Mouse (Mus musculus) CH12.LX (cell line): Measurements from ENCODE around the gene Klhl26. TPM values are rescaled to one million over a fixed set of nuclear protein-coding genes. Genes with fewer than 3 reads are reported as not detected.

Experiments used
- DNase-seq: peaks from one replicate; pipeline ENCODE4 v3.0.0-alpha.2; 2013; ENCODE audit errors: extremely low read depth
- H3K27ac ChIP-seq: 2 replicates; pipeline ENCODE4 v1.5.1; 2012; ENCODE audit warnings: low read depth, mild to moderate bottlenecking, control low read depth, moderate library complexity; ENCODE audit not compliant: insufficient read depth
- H3K27me3 ChIP-seq: replicated peaks from 2 replicates; pipeline ENCODE3; 2012; ENCODE audit warnings: inconsistent platforms
- H3K36me3 ChIP-seq, 2 experiments: replicated peaks in 1 of 2; 2 replicates each; pipeline versions ENCODE3 to v1.6.1; 2012; ENCODE audit warnings: inconsistent platforms in 1 of 2, low read length in 1 of 2, mild to moderate bottlenecking in 1 of 2, mixed read lengths in 1 of 2, moderate library complexity in 1 of 2; ENCODE audit not compliant: control insufficient read depth in 1 of 2, insufficient read depth in 1 of 2
- H3K4me1 ChIP-seq, 2 experiments: 2 replicates each; pipeline ENCODE4 v1.6.1; 2012; ENCODE audit warnings: inconsistent platforms in 1 of 2, moderate library complexity in 1 of 2; ENCODE audit not compliant: insufficient read depth in 2 of 2, control insufficient read depth in 1 of 2
- H3K4me2 ChIP-seq: 2 replicates; pipeline ENCODE4 v1.6.1; 2012; ENCODE audit warnings: low read depth, mild to moderate bottlenecking, control low read depth; ENCODE audit not compliant: poor library complexity, insufficient read depth, severe bottlenecking
- H3K4me3 ChIP-seq, 3 experiments: fragments of 150-350 bp in 1 of 3; sonication (generic) in 1 of 3; replicated peaks in 1 of 3; 2 replicates each; pipeline versions ENCODE3 to v1.5.1; 2011 to 2012; ENCODE audit warnings: low read depth in 2 of 3, low read length in 2 of 3, mild to moderate bottlenecking in 2 of 3, moderate library complexity in 2 of 3, control low read depth in 1 of 3, improper control_type of control experiment in 1 of 3, inconsistent platforms in 1 of 3, mixed read lengths in 1 of 3; ENCODE audit not compliant: poor library complexity in 1 of 3
- H3K79me2 ChIP-seq: replicated peaks from 2 replicates; pipeline ENCODE4 v1.6.1; 2012; ENCODE audit warnings: mild to moderate bottlenecking, moderate library complexity; ENCODE audit not compliant: control insufficient read depth, poor library complexity, insufficient read depth, severe bottlenecking; ENCODE audit errors: extremely low read depth
- H3K9ac ChIP-seq: 2 replicates; pipeline ENCODE4 v1.6.1; 2012; ENCODE audit warnings: low read depth, mild to moderate bottlenecking, control low read depth, moderate library complexity; ENCODE audit not compliant: insufficient read depth
- H3K9me3 ChIP-seq: replicated peaks from 2 replicates; pipeline ENCODE3; 2012; ENCODE audit warnings: low read length, inconsistent platforms, mixed read lengths
- BHLHE40 ChIP-seq: IDR thresholded peaks from 2 replicates; pipeline ENCODE4 v1.6.1; 2011; ENCODE audit warnings: mild to moderate bottlenecking, low read depth, low read length, improper control_type of control experiment
- CHD1 ChIP-seq: IDR thresholded peaks from 2 replicates; pipeline ENCODE4 v1.6.1; 2012; ENCODE audit warnings: low read depth, low read length, improper control_type of control experiment, inconsistent platforms
- CHD2 ChIP-seq: IDR thresholded peaks from 2 replicates; pipeline ENCODE4 v1.6.1; 2011; ENCODE audit warnings: low read length, improper control_type of control experiment
- ELF1 ChIP-seq: IDR thresholded peaks from 2 replicates; pipeline ENCODE4 v1.6.1; 2014; ENCODE audit warnings: low read depth, mild to moderate bottlenecking, inconsistent platforms, low read length, improper control_type of control experiment
- HCFC1 ChIP-seq: IDR thresholded peaks from 2 replicates; pipeline ENCODE4 v1.6.1; 2012; ENCODE audit warnings: low read depth, mild to moderate bottlenecking, inconsistent platforms, low read length, improper control_type of control experiment
- JUN ChIP-seq: IDR thresholded peaks from 2 replicates; pipeline ENCODE4 v1.6.1; 2011; ENCODE audit warnings: low read depth, mild to moderate bottlenecking, low read length, improper control_type of control experiment, moderate library complexity; ENCODE audit not compliant: insufficient read depth
- KAT2A ChIP-seq: IDR thresholded peaks from 2 replicates; pipeline ENCODE4 v1.6.1; 2012; ENCODE audit warnings: low read length, improper control_type of control experiment, inconsistent platforms; ENCODE audit not compliant: insufficient replicate concordance
- MAX ChIP-seq: IDR thresholded peaks from 2 replicates; pipeline ENCODE4 v1.6.1; 2011; ENCODE audit warnings: low read length, improper control_type of control experiment
- MAZ ChIP-seq: IDR thresholded peaks from 2 replicates; pipeline ENCODE4 v1.6.1; 2012; ENCODE audit warnings: low read depth, mild to moderate bottlenecking, inconsistent platforms, low read length, improper control_type of control experiment, moderate library complexity
- MEF2A ChIP-seq: IDR thresholded peaks from 2 replicates; pipeline ENCODE4 v1.6.1; 2014; ENCODE audit warnings: low read depth, mild to moderate bottlenecking, inconsistent platforms, low read length, improper control_type of control experiment, borderline replicate concordance
- MXI1 ChIP-seq: IDR thresholded peaks from 2 replicates; pipeline ENCODE4 v1.6.1; 2011; ENCODE audit warnings: mild to moderate bottlenecking, low read depth, low read length, improper control_type of control experiment
- MYC ChIP-seq: IDR thresholded peaks from 2 replicates; pipeline ENCODE4 v1.6.1; 2011; ENCODE audit warnings: low read depth, mild to moderate bottlenecking, improper control_type of control experiment, low read length
- NELFE ChIP-seq: IDR thresholded peaks from 2 replicates; pipeline ENCODE4 v1.6.1; 2011; ENCODE audit warnings: low read depth, low read length, improper control_type of control experiment
- NRF1 ChIP-seq: IDR thresholded peaks from 2 replicates; pipeline ENCODE4 v1.6.1; 2014; ENCODE audit warnings: low read depth, mild to moderate bottlenecking, inconsistent platforms, low read length, improper control_type of control experiment, moderate library complexity
- POLR2A ChIP-seq: IDR thresholded peaks from 2 replicates; pipeline ENCODE4 v1.6.1; 2011; ENCODE audit warnings: low read depth, mild to moderate bottlenecking, improper control_type of control experiment, low read length
- POLR2AphosphoS2 ChIP-seq: IDR thresholded peaks from 2 replicates; pipeline ENCODE4 v1.6.1; 2011; ENCODE audit warnings: low read depth, low read length, improper control_type of control experiment
- RAD21 ChIP-seq: IDR thresholded peaks from 2 replicates; pipeline ENCODE4 v1.6.1; 2011; ENCODE audit warnings: low read depth, mild to moderate bottlenecking, low read length, improper control_type of control experiment, moderate library complexity
- RCOR1 ChIP-seq: conservative IDR thresholded peaks from 2 replicates; pipeline ENCODE4 v1.6.1; 2012; ENCODE audit warnings: low read depth, mild to moderate bottlenecking, inconsistent platforms, low read length, improper control_type of control experiment
- SIN3A ChIP-seq: IDR thresholded peaks from 2 replicates; pipeline ENCODE4 v1.6.1; 2012; ENCODE audit warnings: low read length, improper control_type of control experiment, inconsistent platforms
- SMC3 ChIP-seq: IDR thresholded peaks from 2 replicates; pipeline ENCODE4 v1.6.1; 2011; ENCODE audit warnings: low read depth, low read length, improper control_type of control experiment
- TCF12 ChIP-seq: IDR thresholded peaks from 2 replicates; pipeline ENCODE4 v1.6.1; 2014; ENCODE audit warnings: low read depth, mild to moderate bottlenecking, inconsistent platforms, low read length, improper control_type of control experiment
- ZMIZ1 ChIP-seq: IDR thresholded peaks from 2 replicates; pipeline ENCODE4 v1.6.1; 2012; ENCODE audit warnings: low read depth, mild to moderate bottlenecking, inconsistent platforms, low read length, improper control_type of control experiment
- ZNF384 ChIP-seq: IDR thresholded peaks from 2 replicates; pipeline ENCODE4 v1.6.1; 2012; ENCODE audit warnings: low read depth, low read length, improper control_type of control experiment, inconsistent platforms
- dilution Hi-C: fragments of 300-500 bp; cut with MboI; formaldehyde crosslinking; loops from 2 replicates; pipeline ENCODE4 v1.14.3; 2020; ENCODE audit warnings: low sequenced_read_pairs; ENCODE audit not compliant: extremely low pct_unique_long_range_greater_than_20kb, extremely low pct_ligation_motif_present
- in situ Hi-C: fragments of 300-500 bp; cut with MboI; formaldehyde crosslinking; loops from 3 replicates; pipeline ENCODE4 v1.14.3; 2019; ENCODE audit warnings: low sequenced_read_pairs, low pct_ligation_motif_present, low pct_unique_long_range_greater_than_20kb, mixed read lengths
- polyA plus RNA-seq: library from polyadenylated mRNA; unstranded; fragments of >175 nt; gene quantifications from 2 replicates; pipeline ENCODE4 v1.2.1, GENCODE M21; 2012; ENCODE audit warnings: low read depth; ENCODE audit not compliant: insufficient read length
- total RNA-seq, 2 experiments: library from RNA; depleted of rRNA; stranded (reverse); fragments of 300-350 nt in 1 of 2; fragments of >200 nt in 1 of 2; gene quantifications; 2 replicates each; pipeline ENCODE4 v1.2.3; 2012 to 2014

The Klhl26 gene
- total and polyA plus RNA-seq, 3 experiments = 4.7 to 15.6 (median 6.0) TPM

- Histone ChIP-seq H3K79me2 (no peaks in the 10 kb centered on the region), H3K4me2 (peak within 1 kb of the TSS; percentile 77), H3K9me3 (no peaks in the 10 kb centered on the region), H3K27ac (peak within 1 kb of the TSS; percentile 37; the same call in 1 of the 2 replicates), H3K36me3 (peaks cover 0 to 13% of the 10 kb centered on the region in 2 experiments), H3K27me3 (no peaks in the 10 kb centered on the region), H3K4me3 (peak within 1 kb of the TSS; percentile 59 to 69 (median 61)), H3K4me1 (peaks cover 9 to 12% of the 10 kb centered on the region in 2 experiments), H3K9ac (peak within 1 kb of the TSS; percentile 52; the same call in 1 of the 2 replicates)
- DNase-seq = peak; percentile 93
- in situ Hi-C loops = no loop called here
- dilution Hi-C loops = no loop called here
- TF ChIP-seq TCF12 (peak; percentile 52; the same call in 1 of the 2 replicates), RCOR1 (0 out of 2 replicates have a peak, but pooled peaks have one; percentile 41), CHD2 (peak; percentile 96), POLR2A (peak; percentile 89), POLR2AphosphoS2 (no peak), MYC (peak; percentile 57; the same call in 1 of the 2 replicates), BHLHE40 (peak; percentile 88), JUN (no peak), ZMIZ1 (no peak), MXI1 (peak; percentile 85), NELFE (peak; percentile 81), MAX (peak; percentile 91), HCFC1 (no peak; the same call in none of the 2 replicates), SMC3 (no peak), KAT2A (0 out of 2 replicates have a peak, but pooled peaks have one; percentile 50), MAZ (peak; percentile 96), ELF1 (0 out of 2 replicates have a peak, but pooled peaks have one; percentile 6), CHD1 (no peak), SIN3A (peak; percentile 67), NRF1 (peak; percentile 99)
- TF ChIP-seq, all 38 proteins: peak for 14
Observed at GRCm38 (mm10) chr8:70439055-70439847, 37.5 kb downstream of the Klhl26 start, which contains the start of gene Crtc1. Gene Crtc1 (minus strand): TSS chr8:70439579.

- Histone ChIP-seq H3K4me2 (no peak overlapping the region), H3K4me3 (peak overlapping the region in 1 of 3 experiments; percentile 61), H3K9me3 (no peaks in the 10 kb centered on the region), H3K9ac (no peak overlapping the region), H3K79me2 (no peaks in the 10 kb centered on the region), H3K4me1 (peaks cover 9 to 12% of the 10 kb centered on the region in 2 experiments), H3K27me3 (no peaks in the 10 kb centered on the region), H3K36me3 (peaks cover 0 to 13% of the 10 kb centered on the region in 2 experiments), H3K27ac (no peak overlapping the region)
- no peak for DNase-seq
- in situ Hi-C loops (no loop called here), dilution Hi-C loops (no loop called here)
- TF ChIP-seq MEF2A = no peak
- no peak for TF ChIP-seq ZNF384
- no peak for TF ChIP-seq RAD21
- no peak for TF ChIP-seq CHD1
- no peak for TF ChIP-seq ZMIZ1
- no peak for TF ChIP-seq NRF1
- no peak for TF ChIP-seq MYC
- TF ChIP-seq POLR2AphosphoS2 = no peak
Observed at GRCm38 (mm10) chr8:70438423-70438822, 38.3 kb downstream of the Klhl26 start.
